Mouse (Mus musculus): ENCODE results near the gene Kdm5b. TPM values are rescaled to one million over a fixed set of nuclear protein-coding genes. Genes with fewer than 3 reads are reported as not detected.

Gene Kdm5b
- polyA plus RNA-seq, 1 experiment from 2014 or later: 49.9 TPM

GRCm38 (mm10) chr1:134570631-134571030 is 10.7 kb downstream of the Kdm5b start:
- WGBS: 49% methylated on average over 3 of the region's 3 CpGs
- H3K4me3 ChIP-seq (ENCODE audit: low read length): no peak overlapping the region
- no peak for ATAC-seq
- H3K4me1 ChIP-seq (ENCODE audit: control insufficient read depth, insufficient read depth, low read depth, low read length): no peaks in the 10 kb centered on the region; the same call in none of the 2 replicates
- H3K36me3 ChIP-seq (ENCODE audit: control insufficient read depth, insufficient read depth, low read length): no peaks in the 10 kb centered on the region
- no peak overlapping the region for H3K27ac ChIP-seq (ENCODE audit: low read depth, low read length)
- H3K9ac ChIP-seq (ENCODE audit: low read depth, low read length): no peak overlapping the region
- no peaks in the 10 kb centered on the region for H3K27me3 ChIP-seq (replicated peaks; ENCODE audit: control insufficient read depth, insufficient read depth, low read length)
- H3K9me3 ChIP-seq (ENCODE audit: control insufficient read depth, low read length): no peaks in the 10 kb centered on the region
- no peak overlapping the region for H3K4me2 ChIP-seq (ENCODE audit: low read length)

- H3K4me1 ChIP-seq (ENCODE audit: control insufficient read depth, insufficient read depth, low read depth, low read length): no peaks in the 10 kb centered on the region; the same call in 1 of the 2 replicates
- ATAC-seq: no peak
- H3K4me3 ChIP-seq (ENCODE audit: low read length): no peak overlapping the region
- H3K4me2 ChIP-seq (ENCODE audit: low read length): no peak overlapping the region
- 83% methylated on average over 1 of the region's 1 CpGs for WGBS
- no peak overlapping the region for H3K9ac ChIP-seq (ENCODE audit: low read depth, low read length)
- no peaks in the 10 kb centered on the region for H3K27me3 ChIP-seq (replicated peaks; ENCODE audit: control insufficient read depth, insufficient read depth, low read length)
- no peaks in the 10 kb centered on the region for H3K9me3 ChIP-seq (ENCODE audit: control insufficient read depth, low read length)
- H3K27ac ChIP-seq (ENCODE audit: low read depth, low read length): no peak overlapping the region
- no peaks in the 10 kb centered on the region for H3K36me3 ChIP-seq (ENCODE audit: control insufficient read depth, insufficient read depth, low read length)
These were observed 13.4 kb downstream of the Kdm5b start for GRCm38 (mm10) chr1:134573300-134573931.

GRCm38 (mm10) chr1:134573932-134574315 is 14.0 kb downstream of the Kdm5b start:
- Histone ChIP-seq H3K27me3 (replicated peaks; ENCODE audit: control insufficient read depth, insufficient read depth, low read length) (no peaks in the 10 kb centered on the region), H3K36me3 (ENCODE audit: control insufficient read depth, insufficient read depth, low read length) (no peaks in the 10 kb centered on the region), H3K4me2 (ENCODE audit: low read length) (no peak overlapping the region), H3K9me3 (ENCODE audit: control insufficient read depth, low read length) (no peaks in the 10 kb centered on the region), H3K9ac (ENCODE audit: low read depth, low read length) (no peak overlapping the region), H3K4me1 (ENCODE audit: control insufficient read depth, insufficient read depth, low read depth, low read length) (no peaks in the 10 kb centered on the region; the same call in 1 of the 2 replicates), H3K4me3 (ENCODE audit: low read length) (no peak overlapping the region), H3K27ac (ENCODE audit: low read depth, low read length) (no peak overlapping the region)
- ATAC-seq: no peak
- WGBS: 74% methylated on average over 5 of the region's 5 CpGs

GRCm38 (mm10) chr1:134577384-134578120 is 17.6 kb downstream of the Kdm5b start:
- no peak for ATAC-seq
- no peaks in the 10 kb centered on the region for H3K9me3 ChIP-seq (ENCODE audit: control insufficient read depth, low read length)
- no peak overlapping the region for H3K4me3 ChIP-seq (ENCODE audit: low read length)
- no peaks in the 10 kb centered on the region; the same call in 1 of the 2 replicates for H3K4me1 ChIP-seq (ENCODE audit: control insufficient read depth, insufficient read depth, low read depth, low read length)
- H3K27ac ChIP-seq (ENCODE audit: low read depth, low read length): no peak overlapping the region
- no peaks in the 10 kb centered on the region for H3K27me3 ChIP-seq (replicated peaks; ENCODE audit: control insufficient read depth, insufficient read depth, low read length)
- H3K4me2 ChIP-seq (ENCODE audit: low read length): no peak overlapping the region
- no peak overlapping the region for H3K9ac ChIP-seq (ENCODE audit: low read depth, low read length)
- 75% methylated on average over 6 of the region's 6 CpGs for WGBS
- no peaks in the 10 kb centered on the region for H3K36me3 ChIP-seq (ENCODE audit: control insufficient read depth, insufficient read depth, low read length)

GRCm38 (mm10) chr1:134580796-134581195 is 20.8 kb downstream of the Kdm5b start:
- 95% methylated on average over 2 of the region's 2 CpGs for WGBS
- Histone ChIP-seq H3K9ac (ENCODE audit: low read depth, low read length) (no peak overlapping the region), H3K4me2 (ENCODE audit: low read length) (no peak overlapping the region), H3K4me3 (ENCODE audit: low read length) (no peak overlapping the region), H3K27me3 (replicated peaks; ENCODE audit: control insufficient read depth, insufficient read depth, low read length) (no peaks in the 10 kb centered on the region), H3K4me1 (ENCODE audit: control insufficient read depth, insufficient read depth, low read depth, low read length) (no peaks in the 10 kb centered on the region; the same call in 1 of the 2 replicates), H3K27ac (ENCODE audit: low read depth, low read length) (no peak overlapping the region), H3K9me3 (ENCODE audit: control insufficient read depth, low read length) (no peaks in the 10 kb centered on the region), H3K36me3 (ENCODE audit: control insufficient read depth, insufficient read depth, low read length) (peaks cover 4% of the 10 kb centered on the region; the same call in 1 of the 2 replicates)
- ATAC-seq: no peak

GRCm38 (mm10) chr1:134583560-134583959 is 23.6 kb downstream of the Kdm5b start:
- peaks cover 6% of the 10 kb centered on the region for H3K36me3 ChIP-seq (ENCODE audit: control insufficient read depth, insufficient read depth, low read length)
- no peak overlapping the region for H3K4me2 ChIP-seq (ENCODE audit: low read length)
- H3K9ac ChIP-seq (ENCODE audit: low read depth, low read length): no peak overlapping the region
- no peaks in the 10 kb centered on the region for H3K9me3 ChIP-seq (ENCODE audit: control insufficient read depth, low read length)
- no peak overlapping the region for H3K27ac ChIP-seq (ENCODE audit: low read depth, low read length)
- ATAC-seq: no peak
- H3K4me3 ChIP-seq (ENCODE audit: low read length): no peak overlapping the region
- H3K4me1 ChIP-seq (ENCODE audit: control insufficient read depth, insufficient read depth, low read depth, low read length): no peaks in the 10 kb centered on the region
- no peaks in the 10 kb centered on the region for H3K27me3 ChIP-seq (replicated peaks; ENCODE audit: control insufficient read depth, insufficient read depth, low read length)
- 64% methylated on average over 3 of the region's 3 CpGs for WGBS

- Histone ChIP-seq H3K4me1 (ENCODE audit: control insufficient read depth, insufficient read depth, low read depth, low read length) (no peaks in the 10 kb centered on the region), H3K9ac (ENCODE audit: low read depth, low read length) (no peak overlapping the region), H3K9me3 (ENCODE audit: control insufficient read depth, low read length) (no peaks in the 10 kb centered on the region), H3K4me3 (ENCODE audit: low read length) (no peak overlapping the region), H3K27me3 (replicated peaks; ENCODE audit: control insufficient read depth, insufficient read depth, low read length) (no peaks in the 10 kb centered on the region), H3K36me3 (ENCODE audit: control insufficient read depth, insufficient read depth, low read length) (peaks cover 24% of the 10 kb centered on the region), H3K4me2 (ENCODE audit: low read length) (no peak overlapping the region), H3K27ac (ENCODE audit: low read depth, low read length) (no peak overlapping the region)
- no peak for ATAC-seq
These were observed 29.7 kb downstream of the Kdm5b start for GRCm38 (mm10) chr1:134589676-134590075.

- H3K4me2 ChIP-seq (ENCODE audit: low read length): no peak overlapping the region
- peaks cover 22% of the 10 kb centered on the region for H3K36me3 ChIP-seq (ENCODE audit: control insufficient read depth, insufficient read depth, low read length)
- no peaks in the 10 kb centered on the region for H3K4me1 ChIP-seq (ENCODE audit: control insufficient read depth, insufficient read depth, low read depth, low read length)
- ATAC-seq: no peak
- H3K9ac ChIP-seq (ENCODE audit: low read depth, low read length): no peak overlapping the region
- H3K9me3 ChIP-seq (ENCODE audit: control insufficient read depth, low read length): no peaks in the 10 kb centered on the region
- H3K27ac ChIP-seq (ENCODE audit: low read depth, low read length): no peak overlapping the region
- no peak overlapping the region for H3K4me3 ChIP-seq (ENCODE audit: low read length)
- WGBS: 88% methylated on average over 2 of the region's 2 CpGs
- H3K27me3 ChIP-seq (replicated peaks; ENCODE audit: control insufficient read depth, insufficient read depth, low read length): no peaks in the 10 kb centered on the region
These were observed 31.8 kb downstream of the Kdm5b start for GRCm38 (mm10) chr1:134591773-134592172.

- peaks cover 45% of the 10 kb centered on the region for H3K36me3 ChIP-seq (ENCODE audit: control insufficient read depth, insufficient read depth, low read length)
- 91% methylated on average over 9 of the region's 9 CpGs for whole genome bisulfite sequencing
- no peak for ATAC-seq
These were observed 37.5 kb downstream of the Kdm5b start for GRCm38 (mm10) chr1:134597339-134598054.

More at GRCm38 (mm10) chr1:134597339-134598054, 37.5 kb downstream of the Kdm5b start:
- Histone ChIP-seq H3K4me1 (ENCODE audit: control insufficient read depth, insufficient read depth, low read depth, low read length) (no peaks in the 10 kb centered on the region), H3K27ac (ENCODE audit: low read depth, low read length) (no peak overlapping the region), H3K9me3 (ENCODE audit: control insufficient read depth, low read length) (no peaks in the 10 kb centered on the region), H3K27me3 (replicated peaks; ENCODE audit: control insufficient read depth, insufficient read depth, low read length) (no peaks in the 10 kb centered on the region), H3K9ac (ENCODE audit: low read depth, low read length) (no peak overlapping the region), H3K4me3 (ENCODE audit: low read length) (no peak overlapping the region), H3K4me2 (ENCODE audit: low read length) (no peak overlapping the region)

All from hindbrain, embryonic 16.5 days (tissue).